Mouse (Mus musculus) heart, embryonic 16.5 days (tissue): ENCODE measurements around the gene Igf1. TPM values are rescaled to one million over a fixed set of nuclear protein-coding genes. Genes with fewer than 3 reads are reported as not detected.
A peak's percentile ranks its signal among the peaks of the same experiment; 100 is the strongest.

Source experiments
- ATAC-seq: fragments of 200-750 bp; cut with Nextera tagmentation; replicated peaks from 2 replicates; pipeline ENCODE4 v1.8.0; 2017; ENCODE audit warnings: moderate number of reproducible peaks; ENCODE audit not compliant: insufficient read depth, low FRiP score; ENCODE audit errors: extremely low read depth
- H3K27ac ChIP-seq: fragments of 300-500 bp; sonication (generic); 2 replicates; pipeline ENCODE4 v1.5.1; 2014; ENCODE audit warnings: mild to moderate bottlenecking, low read length, control low read depth, moderate library complexity
- H3K27me3 ChIP-seq: fragments of 300-500 bp; sonication (generic); 2 replicates; pipeline ENCODE4 v1.6.1; 2014; ENCODE audit warnings: low read length, mixed read lengths; ENCODE audit not compliant: control insufficient read depth, insufficient read depth
- H3K36me3 ChIP-seq: fragments of 300-500 bp; sonication (generic); 2 replicates; pipeline ENCODE4 v1.6.1; 2014; ENCODE audit not compliant: control insufficient read depth, insufficient read depth
- H3K4me1 ChIP-seq: fragments of 300-500 bp; sonication (generic); 2 replicates; pipeline ENCODE4 v1.6.1; 2014; ENCODE audit warnings: low read length, mixed read lengths; ENCODE audit not compliant: control insufficient read depth, insufficient read depth
- H3K4me2 ChIP-seq: fragments of 300-500 bp; sonication (generic); 2 replicates; pipeline ENCODE4 v1.6.1; 2014; ENCODE audit warnings: low read depth, mild to moderate bottlenecking, control low read depth, low read length
- H3K4me3 ChIP-seq: fragments of 300-500 bp; sonication (generic); 2 replicates; pipeline ENCODE4 v1.5.1; 2014; ENCODE audit warnings: mild to moderate bottlenecking, control low read depth, low read length
- H3K9ac ChIP-seq: fragments of 300-500 bp; sonication (generic); 2 replicates; pipeline ENCODE4 v1.6.1; 2014; ENCODE audit warnings: low read length, control low read depth
- H3K9me3 ChIP-seq: fragments of 300-500 bp; sonication (generic); replicated peaks from 2 replicates; pipeline ENCODE4 v1.6.1; 2016; ENCODE audit warnings: low read length; ENCODE audit not compliant: control insufficient read depth
- WGBS: fragments of 180-500 bp; shearing (Covaris S2); extraction: QIAGEN DNeasy Blood & Tissue Kit; methylation state at CpG from one replicate; pipeline ENCODE4 v1.1.7; 2014; 5-methylcytosine and 5-hydroxymethylcytosine counted together
- polyA plus RNA-seq: library from polyadenylated mRNA; unstranded; fragments of >200 nt; fragmentation: Nextera tagmentation; extraction: Ambion mirVana; gene quantifications from 2 replicates; pipeline ENCODE4 v1.2.1, GENCODE M21; 2015

Igf1 gene
- polyA plus RNA-seq, 1 experiment from 2014 or later, result 28.0 TPM

- 74% methylated on average over 1 of the region's 1 CpGs for WGBS
- no peaks in the 10 kb centered on the region for H3K36me3 ChIP-seq
- no peak overlapping the region for H3K9ac ChIP-seq
- no peak for ATAC-seq
- no peaks in the 10 kb centered on the region for H3K9me3 ChIP-seq
- H3K4me3 ChIP-seq, result no peak overlapping the region
- no peak overlapping the region for H3K4me2 ChIP-seq
- H3K27me3 ChIP-seq, result no peaks in the 10 kb centered on the region
- no peak overlapping the region for H3K27ac ChIP-seq
- no peaks in the 10 kb centered on the region for H3K4me1 ChIP-seq
Measured at GRCm38 (mm10) chr10:87832101-87832500, 26.0 kb upstream of the Igf1 start.

GRCm38 (mm10) chr10:87839454-87839853 lies 18.6 kb upstream of the Igf1 start:
- H3K27ac ChIP-seq, result no peak overlapping the region
- no peak for ATAC-seq
- 86% methylated on average over 1 of the region's 1 CpGs for WGBS

GRCm38 (mm10) chr10:87842501-87842900 lies 15.6 kb upstream of the Igf1 start:
- Histone ChIP-seq H3K9ac (no peak overlapping the region), H3K9me3 (no peaks in the 10 kb centered on the region), H3K4me1 (peaks cover 4% of the 10 kb centered on the region), H3K4me3 (no peak overlapping the region), H3K4me2 (no peak overlapping the region), H3K27ac (no peak overlapping the region), H3K36me3 (no peaks in the 10 kb centered on the region), H3K27me3 (no peaks in the 10 kb centered on the region)
- ATAC-seq, result no peak
- 67% methylated on average over 4 of the region's 4 CpGs for WGBS

More at GRCm38 (mm10) chr10:87839454-87839853, 18.6 kb upstream of the Igf1 start:
- Histone ChIP-seq H3K4me3 (no peak overlapping the region), H3K4me2 (no peak overlapping the region), H3K9ac (no peak overlapping the region), H3K27me3 (no peaks in the 10 kb centered on the region), H3K36me3 (no peaks in the 10 kb centered on the region), H3K4me1 (no peaks in the 10 kb centered on the region), H3K9me3 (no peaks in the 10 kb centered on the region)

- WGBS, result 42% methylated on average over 8 of the region's 8 CpGs
- Histone ChIP-seq H3K4me2 (no peak overlapping the region), H3K27ac (no peak overlapping the region), H3K27me3 (no peaks in the 10 kb centered on the region), H3K36me3 (no peaks in the 10 kb centered on the region), H3K4me3 (no peak overlapping the region), H3K9ac (no peak overlapping the region), H3K9me3 (no peaks in the 10 kb centered on the region), H3K4me1 (peaks cover 4% of the 10 kb centered on the region)
- ATAC-seq, result no peak
Measured at GRCm38 (mm10) chr10:87844917-87845552, 13.0 kb upstream of the Igf1 start.

GRCm38 (mm10) chr10:87847882-87848281 lies 10.2 kb upstream of the Igf1 start:
- Histone ChIP-seq H3K27me3 (no peaks in the 10 kb centered on the region), H3K4me3 (no peak overlapping the region), H3K4me1 (peaks cover 4% of the 10 kb centered on the region), H3K9ac (no peak overlapping the region), H3K4me2 (no peak overlapping the region), H3K9me3 (no peaks in the 10 kb centered on the region), H3K27ac (no peak overlapping the region), H3K36me3 (no peaks in the 10 kb centered on the region)
- WGBS, result 48% methylated on average over 4 of the region's 4 CpGs
- ATAC-seq, result no peak

- Histone ChIP-seq H3K27ac (no peak overlapping the region), H3K9ac (no peak overlapping the region), H3K9me3 (no peaks in the 10 kb centered on the region), H3K4me2 (no peak overlapping the region), H3K4me3 (no peak overlapping the region), H3K27me3 (no peaks in the 10 kb centered on the region), H3K36me3 (no peaks in the 10 kb centered on the region), H3K4me1 (peaks cover 4% of the 10 kb centered on the region)
- no peak for ATAC-seq
- 53% methylated on average over 2 of the region's 2 CpGs for WGBS
Measured at GRCm38 (mm10) chr10:87848419-87848818, 9.6 kb upstream of the Igf1 start.

- WGBS, result 48% methylated on average over 3 of the region's 3 CpGs
- H3K27me3 ChIP-seq, result no peaks in the 10 kb centered on the region
- no peak for ATAC-seq
Measured at GRCm38 (mm10) chr10:87851492-87851891, 6.6 kb upstream of the Igf1 start.

GRCm38 (mm10) chr10:87854408-87854807 lies 3.7 kb upstream of the Igf1 start:
- Histone ChIP-seq H3K4me3 (no peak overlapping the region), H3K27ac (no peak overlapping the region), H3K27me3 (no peaks in the 10 kb centered on the region), H3K9ac (no peak overlapping the region), H3K9me3 (no peaks in the 10 kb centered on the region), H3K4me2 (no peak overlapping the region), H3K4me1 (peaks cover 30% of the 10 kb centered on the region), H3K36me3 (no peaks in the 10 kb centered on the region)
- ATAC-seq, result no peak
- WGBS, result 3% methylated on average over 5 of the region's 5 CpGs

More at GRCm38 (mm10) chr10:87851492-87851891, 6.6 kb upstream of the Igf1 start:
- Histone ChIP-seq H3K27ac (no peak overlapping the region), H3K9me3 (no peaks in the 10 kb centered on the region), H3K4me1 (peaks cover 13% of the 10 kb centered on the region), H3K9ac (no peak overlapping the region), H3K4me2 (no peak overlapping the region), H3K36me3 (no peaks in the 10 kb centered on the region), H3K4me3 (no peak overlapping the region)

GRCm38 (mm10) chr10:87855423-87856122 lies 2.5 kb upstream of the Igf1 start:
- peak overlapping the region; percentile 58 for H3K27ac ChIP-seq
- no peaks in the 10 kb centered on the region for H3K27me3 ChIP-seq
- no peak for ATAC-seq
- no peaks in the 10 kb centered on the region for H3K36me3 ChIP-seq
- H3K4me2 ChIP-seq, result peak overlapping the region; percentile 7; the same call in 1 of the 2 replicates
- no peak overlapping the region for H3K4me3 ChIP-seq
- no peak overlapping the region for H3K9ac ChIP-seq
- peaks cover 30% of the 10 kb centered on the region for H3K4me1 ChIP-seq
- no peaks in the 10 kb centered on the region for H3K9me3 ChIP-seq
- 58% methylated on average over 13 of the region's 13 CpGs for WGBS
